Mouse (Mus musculus) c-Kit-positive CD71-negative TER-119-negative erythroid progenitor cells, embryonic 14.5 days (primary cell): ENCODE data around the gene Cab39.

ENCODE experiments used
- DNase-seq: peaks from one replicate; pipeline ENCODE4 v3.0.0-alpha.2; 2013; ENCODE audit warnings: low read depth

The Cab39 gene

DNA sequence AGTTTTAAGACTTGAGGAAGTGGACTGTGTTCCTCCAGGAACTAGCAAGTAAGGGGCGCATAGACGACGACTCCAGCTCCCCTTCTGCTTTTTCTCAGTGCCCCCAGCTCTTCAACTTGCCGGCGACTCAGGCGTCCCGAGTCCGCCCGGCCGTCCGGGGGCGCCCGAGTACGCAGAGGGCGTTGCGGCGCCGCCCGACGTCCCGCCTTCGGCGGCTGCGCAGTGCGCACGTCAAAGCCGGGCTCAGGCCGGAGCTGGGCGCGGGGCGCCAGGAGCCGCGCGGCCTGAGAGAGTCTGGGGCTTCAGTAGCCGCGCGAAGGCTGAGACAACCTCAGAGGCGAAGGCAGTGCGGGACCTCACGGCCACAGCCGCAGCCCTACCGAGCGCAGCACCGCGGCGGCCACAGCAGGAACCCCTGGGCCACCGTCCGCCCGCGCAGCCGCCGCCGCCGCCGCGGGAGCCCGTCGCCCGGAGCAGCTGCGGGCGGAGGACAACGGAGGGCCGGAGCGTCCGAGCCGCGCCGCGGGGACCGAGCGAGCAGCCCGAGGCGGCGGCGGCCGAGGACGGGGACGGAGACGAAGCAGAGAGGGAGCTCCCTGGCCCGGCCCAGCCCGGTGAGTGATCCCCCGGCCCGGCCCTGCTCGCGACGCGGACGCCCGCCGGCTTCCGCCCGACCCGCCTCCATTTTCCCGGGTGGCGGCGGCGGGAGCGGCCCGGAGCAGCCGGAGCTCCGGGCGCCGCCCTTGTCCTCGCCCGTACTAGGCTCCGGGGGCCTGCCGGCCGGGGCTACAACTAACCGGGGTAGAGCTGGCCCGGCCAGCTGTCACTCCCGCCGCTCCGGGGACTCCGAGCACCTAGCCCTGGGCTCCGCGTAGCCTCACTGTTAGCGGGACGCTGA, at the start of gene Cab39:
Gene Cab39 (plus strand): TSS at position 234 of the 898 bp plus-strand sequence.
- DNase-seq = peak; percentile 83

GRCm38 (mm10) chr1:85744539-85744938, 48.7 kb upstream of the Cab39 start:
- DNase-seq = no peak

GRCm38 (mm10) chr1:85746511-85746910, 46.7 kb upstream of the Cab39 start:
- no peak for DNase-seq

GRCm38 (mm10) chr1:85749829-85750228, 43.4 kb upstream of the Cab39 start:
- DNase-seq = no peak

DNA sequence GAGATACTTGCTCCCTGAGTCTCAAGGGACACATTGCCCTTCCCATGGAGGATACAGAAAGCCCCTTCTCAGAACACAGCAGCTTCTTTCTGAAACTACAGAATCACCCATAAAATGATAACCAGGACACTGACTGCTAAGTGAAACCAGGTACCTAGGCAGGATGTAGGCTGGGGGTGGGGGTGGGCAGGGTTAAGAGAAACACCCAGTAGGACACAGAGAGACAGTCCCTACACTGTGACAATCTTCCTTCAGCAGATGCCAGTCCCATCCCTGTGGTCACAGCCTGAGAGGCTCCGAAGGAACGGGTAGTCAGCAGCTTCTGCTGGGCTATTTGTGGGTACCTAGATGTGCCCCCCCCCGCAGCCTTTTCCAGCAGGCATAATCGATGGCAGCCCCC, 42.6 kb upstream of the Cab39 start:
- DNase-seq = no peak

- DNase-seq = peak; percentile 50
These were observed 41.7 kb upstream of the Cab39 start for GRCm38 (mm10) chr1:85751494-85751893.

DNA sequence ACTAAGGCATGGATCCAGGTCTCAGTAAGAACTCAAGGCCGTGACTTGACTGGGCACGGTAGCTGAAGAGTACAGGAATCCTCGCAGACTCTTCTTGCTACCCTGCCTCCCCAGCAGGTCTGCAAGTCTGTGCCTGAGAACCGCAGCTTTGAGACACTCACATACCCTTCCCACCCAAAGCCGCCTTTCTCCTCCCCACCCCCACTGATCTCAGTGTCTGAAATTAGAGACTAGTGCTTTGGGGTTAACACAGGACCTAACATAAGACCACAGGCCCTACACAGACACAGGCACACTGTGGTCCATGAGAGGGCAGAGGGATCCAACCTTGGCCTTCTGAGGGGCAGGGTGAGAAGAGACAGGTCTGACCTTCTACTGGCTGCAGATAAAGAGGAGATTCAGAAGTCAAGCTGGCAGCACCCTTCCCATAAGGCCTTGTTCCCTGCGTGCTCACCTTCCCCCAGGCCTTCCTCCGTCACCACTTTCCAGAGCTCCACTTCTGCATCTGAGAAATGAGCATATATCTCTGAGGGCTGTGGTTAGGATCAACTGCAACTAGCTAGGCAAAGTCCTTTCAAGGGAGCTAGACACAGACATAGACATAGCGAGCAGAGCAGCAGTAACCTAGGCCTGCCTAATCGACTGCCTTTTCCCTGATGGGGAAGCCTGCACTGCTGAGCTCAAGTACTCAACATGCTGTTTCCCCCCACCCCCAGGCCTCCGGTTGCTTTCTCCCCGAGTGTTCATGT, 41.1 kb upstream of the Cab39 start:
- no peak for DNase-seq

GRCm38 (mm10) chr1:85757531-85758230, 35.6 kb upstream of the Cab39 start:
- DNase-seq = no peak

- DNase-seq = no peak
These were observed 34.8 kb upstream of the Cab39 start for GRCm38 (mm10) chr1:85758231-85758968.

DNA sequence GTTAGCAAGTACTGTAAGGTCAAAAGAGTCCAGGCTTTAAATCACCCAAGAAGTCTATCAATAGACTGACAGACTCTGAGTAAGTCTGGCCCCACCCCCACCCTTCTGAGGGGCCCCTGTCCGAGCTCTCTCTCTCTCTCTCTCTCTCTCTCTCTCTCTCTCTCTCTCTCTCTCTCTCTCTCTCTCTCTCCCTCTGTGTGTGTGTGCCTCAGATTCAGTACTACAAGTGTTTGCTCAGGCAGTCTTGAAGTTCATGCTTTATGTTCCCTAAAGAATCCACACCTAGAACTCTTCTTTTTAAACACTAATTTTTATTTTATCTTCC, 34.3 kb upstream of the Cab39 start:
- no peak for DNase-seq

DNA sequence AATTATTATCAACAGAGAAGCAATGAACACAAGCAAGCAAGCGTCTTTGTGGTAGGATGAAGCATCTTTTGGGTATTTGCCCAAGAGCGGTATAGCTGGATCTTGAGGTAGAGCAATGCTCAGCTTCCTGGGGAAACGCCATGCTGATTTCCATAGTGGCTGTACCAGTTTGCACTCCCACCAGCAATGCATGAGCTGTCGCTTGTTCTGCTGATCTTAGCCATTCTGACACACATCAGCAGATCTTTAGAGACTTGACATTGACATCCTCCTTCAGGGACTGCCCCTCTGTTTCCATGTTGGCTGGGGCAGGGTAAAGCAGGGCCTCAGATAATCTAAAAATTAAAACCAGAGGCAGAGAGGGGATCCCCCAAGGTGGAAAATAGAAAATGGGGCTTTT, 31.6 kb upstream of the Cab39 start:
- no peak for DNase-seq

GRCm38 (mm10) chr1:85763386-85763785, 29.9 kb upstream of the Cab39 start:
- DNase-seq = no peak

- no peak for DNase-seq
These were observed 28.9 kb upstream of the Cab39 start for GRCm38 (mm10) chr1:85764291-85764690.

GRCm38 (mm10) chr1:85766120-85766519, 27.1 kb upstream of the Cab39 start:
- no peak for DNase-seq

- no peak for DNase-seq
These were observed 25.5 kb upstream of the Cab39 start for GRCm38 (mm10) chr1:85767754-85768153.

DNA sequence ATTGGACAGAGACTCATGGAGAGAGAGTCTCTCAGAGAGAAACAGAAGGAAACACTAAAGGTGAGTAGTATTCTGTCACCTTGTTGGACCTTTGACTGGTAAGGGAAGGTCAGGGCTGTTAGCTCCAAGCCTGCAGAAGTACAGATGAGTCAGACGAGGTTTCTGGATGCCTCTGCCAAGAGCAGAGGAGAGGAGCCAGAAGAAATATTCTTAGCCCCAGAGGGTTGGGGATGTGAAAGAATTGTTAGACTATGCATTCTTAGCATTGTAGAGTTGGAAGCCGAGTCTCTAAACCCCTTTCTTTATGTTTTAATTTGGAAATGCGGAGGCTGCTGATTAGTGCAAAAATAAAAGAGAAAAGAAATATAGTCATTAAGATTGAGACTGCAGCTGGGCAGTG, 21.3 kb upstream of the Cab39 start:
- DNase-seq = no peak

- DNase-seq = no peak
These were observed 18.1 kb upstream of the Cab39 start for GRCm38 (mm10) chr1:85775136-85775535.

- no peak for DNase-seq
These were observed 17.1 kb upstream of the Cab39 start for GRCm38 (mm10) chr1:85776154-85776553.

DNA sequence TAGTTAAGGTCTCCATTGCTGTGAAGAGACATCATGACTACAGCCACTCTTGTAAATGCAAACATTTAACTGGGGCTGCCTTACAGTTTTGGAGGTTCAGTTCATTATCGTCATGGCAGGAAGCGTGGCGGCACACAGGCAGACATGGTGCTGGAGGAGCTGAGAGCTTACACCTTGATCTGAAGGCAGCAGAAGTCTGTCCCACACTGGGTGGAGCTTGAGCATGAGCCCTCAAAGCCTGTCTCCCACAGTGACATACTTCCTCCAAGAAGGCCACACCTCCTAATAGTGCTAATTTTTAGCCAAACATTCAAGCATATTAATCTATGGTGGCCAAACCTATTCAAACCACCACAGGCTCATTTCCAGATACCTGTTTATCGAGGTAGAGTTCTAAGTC, 14.8 kb upstream of the Cab39 start, which contains the start of gene A630001G21Rik:
Gene A630001G21Rik (minus strand): TSS at position 208 of the 400 bp plus-strand sequence.
- DNase-seq = no peak

DNA sequence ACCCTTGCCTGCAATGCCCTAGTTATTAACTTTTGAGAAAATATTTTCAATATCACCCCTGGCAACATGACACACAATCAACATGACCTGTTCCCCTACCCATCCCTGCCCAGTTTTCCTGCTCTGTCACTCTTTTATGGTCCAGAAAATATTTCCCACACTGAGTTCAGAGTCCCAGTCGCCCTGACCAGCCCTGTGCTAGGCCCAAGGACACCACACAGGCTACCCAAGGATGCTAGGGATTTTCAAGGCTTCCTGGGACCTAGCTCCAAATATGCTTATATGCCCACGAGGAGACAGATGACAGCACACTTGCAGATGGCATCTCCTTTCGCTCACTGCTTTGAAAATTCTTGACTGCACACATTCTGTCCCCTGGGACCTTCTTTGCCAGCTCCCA, 14.2 kb upstream of the Cab39 start:
- no peak for DNase-seq

GRCm38 (mm10) chr1:85779428-85780180, 13.6 kb upstream of the Cab39 start:
- peak; percentile 32 for DNase-seq
